Mouse (Mus musculus): ENCODE measurements around the gene Nynrin.

DNA sequence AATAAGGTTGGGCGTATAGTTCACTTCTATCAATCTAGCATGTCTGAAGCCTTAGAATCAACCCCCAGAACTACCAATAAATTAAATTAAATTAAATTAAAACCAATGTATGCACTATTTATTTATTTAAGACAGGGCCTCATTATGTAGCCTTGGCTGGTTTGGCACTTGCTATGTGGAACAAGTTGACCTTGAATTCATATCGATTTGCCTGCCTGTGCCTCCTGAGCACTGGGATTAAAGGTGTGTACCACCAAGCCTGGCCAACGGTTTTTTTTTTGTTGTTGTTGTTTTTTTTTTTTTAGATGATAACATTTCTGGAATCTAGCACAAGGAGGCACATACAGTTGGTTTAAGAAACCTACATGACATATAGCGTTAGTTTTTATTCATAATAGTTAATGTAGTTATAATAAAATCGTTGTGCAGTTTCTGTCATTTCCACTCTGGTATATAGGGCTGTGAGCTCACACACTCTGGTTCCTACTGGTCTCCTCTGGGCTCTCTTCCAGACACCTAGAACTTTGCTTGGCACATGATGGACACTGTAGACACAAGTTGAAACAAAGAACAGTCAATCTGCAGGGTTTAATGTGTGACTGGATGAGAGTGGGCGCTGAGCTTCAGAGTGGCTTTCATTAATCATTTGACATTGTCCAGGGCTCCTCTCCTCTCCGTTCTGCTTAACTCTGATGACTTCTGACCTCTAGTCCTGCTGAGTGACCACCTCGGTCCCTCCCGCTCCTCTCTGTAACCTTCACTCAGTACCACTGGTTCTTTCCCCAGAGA is 8.1 kb upstream of the Nynrin start:
- TF ChIP-seq CTCF (IDR thresholded peaks at IDR 0.05; ENCODE audit: borderline replicate concordance, insufficient read depth, low read length) = no peak
- TF ChIP-seq POLR2A (IDR thresholded peaks at IDR 0.05; ENCODE audit: low read depth, low read length) = no peak

All from embryonic fibroblast, embryonic 13.5 days (primary cell).